Mouse (Mus musculus): Measurements from ENCODE around the gene H2-DMb1. TPM values are rescaled to one million over a fixed set of nuclear protein-coding genes. Genes with fewer than 3 reads are reported as not detected.

The H2-DMb1 gene
- 1 to 10 TPM in 1 of 2 experiments, under 1 TPM in 1; 0.94 to 1.5 TPM for total RNA-seq (2021)

DNA sequence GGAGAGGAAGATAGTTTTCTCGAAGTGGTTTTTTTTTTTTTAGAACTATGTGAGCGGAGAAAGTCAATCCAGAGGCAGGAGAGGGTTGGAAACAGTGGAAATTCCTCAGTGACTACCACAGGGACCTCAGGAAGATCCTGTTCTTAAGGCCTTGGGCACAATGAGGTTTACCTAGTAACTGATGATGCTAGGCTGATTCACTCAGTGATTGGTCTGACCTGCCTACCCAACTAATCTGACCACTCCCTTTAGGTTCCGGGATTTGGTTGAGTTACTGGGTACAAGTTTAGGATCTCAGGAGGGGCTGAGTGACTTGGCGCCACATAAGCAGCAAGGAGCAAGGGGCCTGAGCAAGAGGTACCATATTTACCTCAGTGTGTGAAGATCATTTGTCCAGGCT lies at the start of gene H2-DMb1:
H2-DMb1 (plus strand) TSS at position 150 of the 400 bp plus-strand sequence.
- peak; percentile 61 to 75 for DNase-seq (ENCODE audit: low spot score in 2 of 2)
- intact Hi-C loops (cut with DNase I) = no loop called here

DNA sequence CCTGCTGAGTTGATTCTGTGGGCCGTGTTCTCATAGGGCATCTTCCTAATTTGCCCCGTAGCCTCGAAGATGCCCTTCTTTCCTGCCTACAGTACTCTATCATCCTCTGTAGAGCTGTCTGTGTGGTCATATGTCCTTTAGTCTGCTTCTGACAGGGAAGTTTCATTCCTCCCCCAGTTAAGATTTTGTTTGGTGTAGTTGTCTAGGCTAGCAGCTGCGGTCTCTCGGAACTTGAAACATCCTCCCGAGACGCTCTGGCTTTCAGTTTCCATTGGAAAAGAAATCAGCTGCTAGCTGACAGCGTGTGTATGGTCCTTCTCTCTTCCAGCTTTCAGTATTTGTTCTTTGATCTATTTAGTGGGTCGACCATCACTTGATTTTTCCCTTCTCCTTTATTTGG lies 48.1 kb upstream of the H2-DMb1 start:
- intact Hi-C loops (cut with DNase I) = loop anchor here (10.0 kb wide), 1 partner anchor 130 kb away; the partner anchor contains the start of gene H2-Ob
- no peak for DNase-seq (ENCODE audit: low spot score in 2 of 2)

DNA sequence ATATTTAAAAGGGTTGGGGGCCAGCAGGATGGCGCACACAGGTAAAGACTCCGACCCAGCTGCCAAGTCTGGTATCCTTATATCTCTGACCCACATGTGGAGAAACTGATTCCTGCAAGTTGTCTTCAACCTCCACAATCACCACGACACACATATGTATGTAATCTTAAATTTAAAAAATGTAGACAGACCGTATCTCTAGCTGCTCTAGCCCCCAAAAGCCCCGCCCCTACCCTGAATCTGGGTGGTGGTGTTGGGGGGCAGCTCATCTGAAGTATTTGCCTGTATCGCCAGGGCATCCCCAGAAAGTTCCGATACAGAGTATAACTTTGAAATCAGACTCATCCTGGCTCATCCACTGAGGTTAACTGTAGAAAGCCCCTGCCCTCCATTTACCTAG lies 46.3 kb upstream of the H2-DMb1 start:
- intact Hi-C loops (cut with DNase I) = loop anchor here (10.0 kb wide), 1 partner anchor 128 kb away; the partner anchor contains the start of gene H2-Ob

DNA sequence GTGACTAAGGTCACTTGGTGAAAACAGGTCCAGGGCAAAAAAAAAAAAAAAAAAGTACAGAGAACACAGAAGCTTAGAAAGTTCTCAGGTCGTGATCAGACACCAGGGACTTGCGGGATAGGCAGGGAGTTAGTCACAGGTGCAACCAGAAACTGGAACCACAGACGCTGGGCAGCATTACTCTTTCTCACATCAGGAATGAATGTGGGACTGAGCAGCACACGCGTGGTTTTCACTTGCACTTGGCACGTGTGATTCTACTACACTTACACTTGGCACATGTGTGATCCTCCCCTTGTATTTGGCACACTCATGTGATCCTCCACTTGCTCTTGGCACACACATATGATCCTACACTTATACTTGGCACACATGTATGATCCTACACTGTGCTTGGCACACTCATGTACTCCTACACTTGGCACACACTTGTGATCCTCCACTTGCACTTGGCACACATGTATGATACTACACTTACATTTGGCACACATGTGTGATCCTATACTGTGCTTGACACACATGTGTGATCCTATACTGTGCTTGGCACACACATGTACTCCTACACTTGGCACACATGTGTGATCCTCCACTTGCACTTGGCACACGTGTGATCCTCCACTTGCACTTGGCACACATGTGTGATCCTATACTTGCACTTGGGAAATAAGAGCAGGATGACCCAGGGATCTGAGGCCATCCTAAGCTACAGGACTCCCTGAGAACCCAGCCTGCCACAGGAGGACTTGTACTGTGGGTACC lies 45.6 kb upstream of the H2-DMb1 start:
- DNase-seq (ENCODE audit: low spot score in 2 of 2) = no peak
- intact Hi-C loops (cut with DNase I) = loop anchor here (10.0 kb wide), 1 partner anchor 128 kb away; the partner anchor contains the start of gene H2-Ob

More for the DNA sequence above, 46.3 kb upstream of the H2-DMb1 start:
- DNase-seq (ENCODE audit: low spot score in 2 of 2) = no peak

DNA sequence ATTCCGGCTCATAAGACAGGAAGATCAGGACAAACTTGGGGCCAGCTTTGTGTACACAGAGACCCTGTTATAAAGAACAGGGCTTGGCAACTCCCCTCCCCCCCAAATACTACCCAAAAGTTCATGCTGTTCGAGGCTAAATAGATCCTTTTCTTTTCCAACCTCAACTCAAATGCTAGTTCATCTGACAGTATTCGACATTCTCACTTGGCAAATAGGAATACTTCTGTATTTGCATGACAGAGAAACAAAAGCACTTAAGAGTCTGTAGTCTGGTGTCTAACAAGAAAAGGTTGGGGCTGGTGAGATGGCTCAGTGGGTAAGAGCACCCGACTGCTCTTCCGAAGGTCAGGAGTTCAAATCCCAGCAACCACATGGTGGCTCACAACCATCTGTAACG lies 44.4 kb upstream of the H2-DMb1 start:
- intact Hi-C loops (cut with DNase I) = loop anchor here (10.0 kb wide), 1 partner anchor 126 kb away; the partner anchor contains the start of gene H2-Ob
- no peak for DNase-seq (ENCODE audit: low spot score in 2 of 2)

DNA sequence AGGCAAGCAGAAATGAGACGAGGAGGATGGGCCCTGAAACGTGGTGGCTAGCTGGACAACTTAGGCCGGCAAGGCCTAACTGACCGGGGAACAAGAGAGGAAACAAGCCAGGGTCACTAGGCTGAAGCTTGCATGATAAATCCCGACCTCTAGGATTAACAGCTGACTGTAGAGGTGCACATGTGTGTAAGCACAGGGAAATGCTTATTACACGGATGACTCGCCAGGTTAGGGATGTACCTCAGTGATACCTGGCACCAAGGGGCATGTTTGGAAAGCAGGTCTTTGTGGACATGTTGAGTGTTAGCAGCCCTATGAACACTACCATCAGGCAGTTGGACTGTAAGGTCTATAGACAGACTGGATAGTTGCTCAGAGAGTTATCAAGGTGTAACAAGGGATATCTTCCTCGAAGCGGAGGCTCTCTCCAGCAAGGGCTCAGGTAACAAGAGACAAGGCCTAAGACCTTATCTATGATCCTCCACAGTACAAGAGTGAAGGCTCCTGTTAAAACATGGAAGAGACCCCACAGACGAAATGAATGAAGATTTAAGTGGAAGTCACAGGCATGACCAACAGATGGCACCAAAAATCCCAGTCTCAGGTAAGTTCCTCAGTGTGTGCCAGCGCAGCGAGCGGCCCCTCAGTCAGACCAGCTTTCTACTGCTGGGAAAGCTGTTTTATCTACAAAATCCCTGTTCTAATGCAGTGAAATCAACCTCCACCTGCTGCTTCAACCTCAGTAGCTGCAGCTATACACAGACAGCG lies 43.6 kb upstream of the H2-DMb1 start:
- DNase-seq (ENCODE audit: low spot score in 2 of 2) = peak in 1 of 2 experiments; percentile 33
- intact Hi-C loops (cut with DNase I) = loop anchor here (10.0 kb wide), 1 partner anchor 126 kb away; the partner anchor contains the start of gene H2-Ob

DNA sequence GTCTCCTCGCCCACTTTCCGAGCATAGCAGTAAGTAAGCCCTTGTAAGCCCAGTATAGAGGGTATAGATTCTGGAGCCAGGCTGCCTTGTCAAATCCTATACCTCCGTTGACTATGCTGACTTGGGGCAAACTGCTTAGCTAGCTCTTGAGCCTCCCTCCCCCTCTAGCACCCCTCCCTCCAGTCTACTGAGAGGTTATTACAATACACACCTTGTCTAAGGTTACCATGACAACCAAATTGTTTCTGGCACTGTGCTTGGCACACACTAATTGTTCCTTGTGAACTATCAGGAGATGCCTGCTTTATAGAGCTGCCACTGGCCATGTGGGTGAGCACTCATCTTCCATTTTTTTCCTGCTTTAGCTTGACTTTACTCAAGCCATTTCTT lies 43.1 kb upstream of the H2-DMb1 start:
- intact Hi-C loops (cut with DNase I) = loop anchor here (10.0 kb wide), 1 partner anchor 125 kb away; the partner anchor contains the start of gene H2-Ob
- DNase-seq (ENCODE audit: low spot score in 2 of 2) = no peak

DNA sequence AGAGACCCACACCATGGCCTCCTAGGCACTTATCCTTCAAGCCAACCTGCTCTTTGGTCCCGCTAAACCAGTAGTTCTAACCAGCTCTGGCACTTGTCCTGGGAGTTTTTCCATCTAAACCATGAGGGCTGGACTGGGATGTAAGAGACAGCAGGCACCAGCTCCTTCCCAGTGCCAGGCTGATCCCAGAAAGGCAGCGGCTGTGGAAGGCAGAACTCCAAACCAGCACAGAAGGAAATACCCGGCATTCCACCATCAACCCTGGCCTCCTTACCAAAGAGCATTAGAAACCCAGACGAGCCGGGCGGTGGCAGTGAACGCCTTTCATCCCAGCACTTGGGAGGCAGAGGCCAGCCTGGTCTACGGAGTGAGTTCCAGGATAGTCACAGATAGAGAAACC lies 42.6 kb upstream of the H2-DMb1 start:
- no peak for DNase-seq (ENCODE audit: low spot score in 2 of 2)
- intact Hi-C loops (cut with DNase I) = no loop called here

DNA sequence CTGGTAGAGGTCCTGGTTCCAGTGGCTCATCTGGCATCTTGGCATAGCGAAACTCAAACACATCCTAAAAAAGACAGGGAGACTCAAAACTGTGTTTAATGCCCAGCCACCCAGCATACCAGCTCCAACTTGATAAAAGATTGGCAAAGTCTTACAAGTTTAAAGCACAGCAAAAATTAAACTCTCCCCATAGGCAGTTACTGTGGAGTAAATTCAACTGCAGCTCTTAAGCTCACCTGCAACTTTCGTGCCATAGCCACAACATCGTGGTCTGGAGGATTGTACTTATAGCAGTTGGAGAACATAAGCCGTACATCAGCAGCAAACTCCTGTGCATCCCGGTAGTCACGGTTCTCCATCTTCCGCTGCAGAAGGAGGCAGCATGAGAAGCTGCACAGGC lies 38.8 kb upstream of the H2-DMb1 start:
- intact Hi-C loops (cut with DNase I) = no loop called here
- DNase-seq (ENCODE audit: low spot score in 2 of 2) = no peak

DNA sequence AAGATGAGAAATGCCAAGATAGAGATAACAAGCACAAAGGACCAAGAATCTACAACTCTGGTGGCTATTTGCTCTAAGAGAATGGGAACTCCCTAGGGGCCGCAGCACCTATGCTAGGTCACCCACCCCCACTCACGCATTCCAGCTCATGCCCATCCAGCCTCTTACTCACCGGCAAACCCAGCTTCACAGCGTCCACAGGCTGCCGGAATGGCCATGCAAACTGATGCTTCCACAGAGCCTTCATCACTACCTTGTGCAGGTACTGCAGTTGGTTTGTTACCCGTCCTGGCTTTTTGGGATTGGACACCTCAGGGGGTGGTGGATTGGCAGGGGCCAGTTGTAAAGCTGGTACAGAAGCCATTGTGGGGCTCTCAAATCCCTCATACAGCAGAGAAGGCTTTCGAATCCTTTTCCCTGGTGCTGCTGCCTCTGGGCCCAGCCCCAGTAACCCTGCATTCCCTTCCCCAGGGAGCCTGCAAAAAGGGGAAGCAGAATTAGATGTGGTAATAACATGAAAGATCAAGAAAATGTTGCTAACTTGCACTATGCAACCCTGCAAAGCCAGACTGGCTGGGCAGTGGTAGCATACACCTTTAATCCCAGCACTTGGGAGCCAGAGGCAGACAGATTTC lies 36.0 kb upstream of the H2-DMb1 start:
- DNase-seq (ENCODE audit: low spot score in 2 of 2) = peak in 1 of 2 experiments; percentile 23
- intact Hi-C loops (cut with DNase I) = loop anchor here (5.0 kb wide), 2 partner anchors 85 to 780 kb away; partner anchors contain the start of genes C2, Ehmt2, Rxrb and Slc39a7

DNA sequence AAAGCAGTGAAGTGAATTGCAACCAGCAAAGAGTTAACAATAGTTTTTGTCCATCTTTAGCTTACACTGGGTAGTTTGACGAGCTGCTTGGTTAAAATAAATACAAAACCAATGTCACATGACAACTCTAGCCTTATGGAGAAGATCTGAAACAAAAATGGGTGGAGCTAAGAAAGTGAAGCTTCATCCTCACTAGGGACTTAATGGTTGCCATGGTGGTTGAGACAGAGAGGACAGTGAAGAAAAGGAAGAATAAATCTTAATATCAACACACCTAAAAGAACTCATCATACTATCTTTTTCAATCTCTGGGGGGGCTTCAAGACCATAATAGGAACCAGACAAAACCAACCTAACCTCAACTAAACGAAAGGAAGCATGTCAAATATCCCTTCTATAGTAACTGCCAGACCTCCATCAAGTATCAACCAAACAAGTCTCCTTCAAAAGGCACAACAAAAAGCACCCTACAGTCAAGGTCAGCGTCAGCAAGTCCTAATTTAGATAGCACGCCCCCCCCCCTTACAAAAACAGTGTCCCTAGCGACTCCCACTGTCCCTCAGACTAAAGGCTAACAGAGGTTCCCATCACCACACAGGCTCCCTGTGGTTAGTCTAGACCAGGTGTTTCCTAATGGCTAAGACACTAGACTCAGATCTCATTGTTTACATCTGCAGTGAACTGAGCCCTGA lies 35.3 kb upstream of the H2-DMb1 start:
- peak in 1 of 2 experiments; percentile 30 for DNase-seq (ENCODE audit: low spot score in 2 of 2)
- intact Hi-C loops (cut with DNase I) = loop anchor here (5.0 kb wide), 2 partner anchors 85 to 780 kb away; partner anchors contain the start of genes C2, Ehmt2, Rxrb and Slc39a7

DNA sequence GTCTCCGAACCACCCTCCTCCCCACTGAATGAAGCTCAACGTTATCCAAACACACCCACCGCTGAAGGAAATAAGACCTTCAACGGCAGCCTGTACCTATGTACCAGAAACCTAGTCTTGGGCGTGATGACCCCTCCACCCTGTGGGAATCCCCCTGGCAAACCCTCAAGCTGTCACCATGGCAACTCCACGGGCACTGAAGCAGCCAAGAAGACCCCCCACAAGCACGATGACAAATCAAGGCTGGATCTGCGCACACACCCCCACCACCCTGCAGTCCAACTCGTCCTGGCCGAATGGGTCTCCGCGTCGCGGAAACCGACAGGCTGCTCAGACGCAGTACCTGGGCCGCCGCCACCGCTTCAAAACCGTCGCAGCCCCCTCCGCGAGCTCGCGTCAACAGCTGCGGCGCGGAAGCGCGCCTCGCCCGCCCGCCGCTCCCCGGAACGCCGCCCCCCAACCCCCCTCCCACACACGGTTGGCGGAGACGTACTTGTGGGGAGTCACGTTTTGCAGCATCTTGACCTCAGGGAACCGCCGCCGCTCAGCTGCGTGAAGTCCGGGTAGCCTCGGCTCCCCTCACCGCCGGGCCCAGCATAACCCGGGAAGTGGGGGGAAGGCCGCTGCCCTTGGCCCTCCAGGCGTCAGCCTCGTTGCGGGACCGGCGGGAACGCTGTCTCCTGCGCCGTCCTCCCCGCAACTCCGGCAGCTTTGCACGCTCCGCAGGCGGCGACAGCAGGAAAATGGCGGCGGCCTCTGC lies 34.6 kb upstream of the H2-DMb1 start:
- peak; percentile 45 to 71 for DNase-seq (ENCODE audit: low spot score in 2 of 2)
- intact Hi-C loops (cut with DNase I) = loop anchor here (5.0 kb wide), 2 partner anchors 86 to 779 kb away; partner anchors contain the start of genes C2, Ehmt2, Rxrb and Slc39a7

DNA sequence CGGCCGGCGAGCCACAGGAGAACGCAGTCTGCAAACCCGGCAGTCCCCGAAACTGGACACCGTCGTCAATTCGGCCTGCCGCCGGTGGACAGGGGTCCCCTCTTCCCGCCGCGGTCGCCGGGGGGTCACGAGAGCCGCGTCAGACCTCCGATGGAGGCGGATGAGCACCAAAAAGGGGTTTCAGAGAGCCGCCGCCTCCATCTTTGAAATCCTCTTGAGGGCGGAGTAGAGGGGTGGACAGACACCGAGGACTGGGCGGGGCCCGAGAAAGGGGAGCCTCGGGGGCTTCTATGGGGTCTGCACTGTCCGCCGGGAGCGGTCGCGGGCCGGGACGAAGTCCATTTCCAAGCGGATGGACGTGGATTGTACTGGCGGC lies 34.0 kb upstream of the H2-DMb1 start:
- intact Hi-C loops (cut with DNase I) = loop anchor here (5.0 kb wide), 2 partner anchors 87 to 778 kb away; partner anchors contain the start of genes C2, Ehmt2, Rxrb and Slc39a7
- DNase-seq (ENCODE audit: low spot score in 2 of 2) = no peak

DNA sequence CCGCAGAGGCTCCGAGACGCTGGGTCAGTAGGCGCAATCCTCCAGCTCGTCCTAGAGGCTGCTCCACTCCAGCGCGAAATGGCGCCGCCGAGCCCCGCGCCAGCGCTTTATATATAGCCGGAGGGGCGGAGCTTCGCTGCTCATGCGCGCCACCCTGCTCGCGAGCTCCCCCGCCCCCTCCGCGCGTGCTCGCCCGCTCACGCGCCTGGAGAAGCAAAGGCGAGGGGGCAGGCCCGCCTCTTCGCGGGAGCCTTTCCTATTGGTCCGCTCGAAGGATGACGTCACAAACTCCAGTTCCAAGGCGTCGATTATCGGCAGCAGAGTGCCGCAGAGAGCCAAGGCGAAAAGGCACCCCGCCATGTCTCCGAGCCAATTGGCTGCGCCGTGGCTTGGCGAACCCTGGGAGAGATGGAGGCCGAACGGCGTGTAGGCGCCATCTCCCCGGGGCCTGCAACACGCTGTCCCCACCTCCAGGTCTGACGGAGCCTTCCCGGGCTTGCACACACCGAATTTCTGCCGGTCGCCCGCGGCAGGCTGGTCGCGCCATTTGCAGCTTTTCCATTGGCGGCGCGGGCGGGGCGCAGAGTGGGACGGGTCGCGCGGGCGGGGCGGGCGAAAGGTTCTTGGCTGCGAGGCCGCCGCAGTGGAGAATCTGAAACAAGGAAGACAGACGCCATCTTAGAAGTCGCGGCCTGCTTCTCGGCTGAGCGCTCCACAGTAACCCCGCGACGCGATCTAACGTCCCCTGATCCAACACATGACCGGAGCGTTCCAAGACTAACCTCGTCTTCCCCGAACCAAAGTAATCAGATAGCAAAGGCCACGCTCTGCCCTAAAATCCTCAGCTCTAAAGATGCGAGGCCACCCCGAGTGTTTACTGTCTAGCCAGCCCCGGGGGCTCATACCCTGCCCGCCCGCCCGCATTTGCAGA lies 33.4 kb upstream of the H2-DMb1 start, which contains the start of gene H2-DMa:
H2-DMa (plus strand) TSS at position 293 of the 931 bp plus-strand sequence.
- peak; percentile 99 to 100 for DNase-seq (ENCODE audit: low spot score in 2 of 2)
- intact Hi-C loops (cut with DNase I) = loop anchor here (5.0 kb wide), 3 partner anchors 87 to 778 kb away; partner anchors contain the start of genes C2, Ehmt2, Ppt2 and Prrt1

DNA sequence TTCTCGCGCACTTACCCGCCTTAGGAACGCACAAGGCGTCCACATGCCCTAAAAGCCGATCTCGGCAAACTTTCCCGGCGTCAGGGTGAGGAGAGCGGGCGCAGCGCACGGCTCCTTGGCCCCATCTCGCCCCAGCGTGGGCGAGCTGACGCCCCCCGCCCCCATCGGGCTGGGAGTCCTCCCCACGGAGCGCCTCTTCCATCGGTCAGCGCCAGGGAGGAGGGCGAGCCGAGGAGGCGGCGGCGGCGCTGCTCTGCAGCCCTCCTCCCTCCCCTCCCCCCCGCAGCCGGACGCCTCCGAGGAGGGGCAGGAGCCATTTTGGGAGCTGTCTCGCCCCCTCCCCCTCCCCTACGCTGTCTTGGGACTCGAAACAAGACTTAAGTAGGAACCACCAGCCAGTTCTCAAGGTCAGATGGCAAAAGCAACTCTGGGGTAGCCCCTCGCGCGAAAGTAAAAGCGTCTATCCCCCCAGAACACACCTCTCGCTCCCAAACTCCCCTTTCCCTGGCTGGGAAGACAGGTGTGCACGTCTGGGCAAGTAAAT lies 32.6 kb upstream of the H2-DMb1 start:
- intact Hi-C loops (cut with DNase I) = loop anchor here (5.0 kb wide), 1 partner anchor 507 kb away; the partner anchor contains the start of genes Ppt2 and Prrt1

DNA sequence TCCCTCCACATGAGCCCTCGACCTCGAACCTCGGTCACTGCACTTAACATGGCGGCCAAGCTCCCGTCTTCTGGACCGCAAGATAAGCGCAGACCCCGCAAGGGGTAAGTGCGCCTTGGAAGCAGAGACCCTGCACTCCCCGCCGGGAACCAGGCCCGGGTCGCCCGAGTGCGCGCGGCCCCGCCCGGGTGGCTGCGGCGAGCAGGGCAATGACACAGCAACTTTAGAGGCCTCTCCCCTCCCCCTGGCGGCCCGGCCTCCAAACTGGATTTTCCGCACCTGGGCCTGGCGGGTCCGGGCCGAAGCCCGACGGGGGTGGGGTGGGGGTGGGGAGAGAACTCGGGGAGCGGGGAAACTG lies 32.1 kb upstream of the H2-DMb1 start:
- DNase-seq (ENCODE audit: low spot score in 2 of 2) = peak in 1 of 2 experiments; percentile 77
- intact Hi-C loops (cut with DNase I) = loop anchor here (5.0 kb wide), 1 partner anchor 507 kb away; the partner anchor contains the start of genes Ppt2 and Prrt1

More for the DNA sequence above, 32.6 kb upstream of the H2-DMb1 start:
- DNase-seq (ENCODE audit: low spot score in 2 of 2) = peak; percentile 87 to 93
